Mouse (Mus musculus): ENCODE data around the gene Gm43518. TPM values are rescaled to one million over a fixed set of nuclear protein-coding genes. Genes with fewer than 3 reads are reported as not detected.
A peak's percentile ranks its signal among the peaks of the same experiment; 100 is the strongest.

The Gm43518 gene
- polyA plus RNA-seq, 1 experiment from 2014 or later: 1.0 TPM

DNA sequence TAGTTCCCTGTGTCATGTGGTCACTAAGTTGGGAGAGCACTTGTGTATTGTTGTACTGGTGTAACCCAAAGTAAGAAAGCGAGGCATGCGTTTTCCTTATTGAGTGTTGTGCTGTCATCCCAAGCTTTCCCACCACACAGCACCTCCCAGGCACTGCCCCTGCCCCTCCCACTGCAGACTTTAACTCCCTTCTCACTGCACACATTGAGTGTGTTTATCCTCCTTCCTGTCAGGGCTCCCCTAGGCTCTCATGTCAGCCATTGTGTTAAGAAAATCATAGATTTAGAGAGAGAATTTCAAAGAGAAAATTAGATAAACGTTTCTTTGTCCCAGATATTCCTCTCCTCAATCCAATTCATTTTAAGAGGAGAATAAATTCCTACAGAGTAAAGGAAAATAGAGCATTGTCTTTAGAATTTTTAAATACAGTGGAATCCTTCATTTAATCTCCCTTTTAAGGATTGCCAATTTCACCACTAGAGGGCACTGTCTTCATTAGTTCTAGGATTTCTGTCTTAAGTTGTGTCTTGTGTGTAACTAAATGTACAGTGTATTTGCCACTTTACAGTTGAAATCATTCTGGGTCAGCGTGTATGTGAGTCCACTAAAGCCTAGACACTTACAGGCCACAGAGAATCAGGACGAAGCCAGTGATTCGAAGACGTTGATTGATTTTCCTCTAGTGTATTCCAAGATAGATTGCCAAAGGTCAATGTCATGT, 20.0 kb downstream of the Gm43518 start:
- Histone ChIP-seq H3K4me2 (ENCODE audit: low read length) (no peak overlapping the region), H3K9me3 (replicated peaks; ENCODE audit: low read length) (no peaks in the 10 kb centered on the region), H3K27me3 (ENCODE audit: insufficient read depth, low read length) (no peaks in the 10 kb centered on the region), H3K36me3 (ENCODE audit: insufficient read depth, low read length) (no peaks in the 10 kb centered on the region), H3K4me1 (replicated peaks; ENCODE audit: insufficient read depth, low read length) (no peaks in the 10 kb centered on the region), H3K27ac (no peak overlapping the region), H3K9ac (ENCODE audit: low read depth, low read length) (no peak overlapping the region), H3K4me3 (replicated peaks; ENCODE audit: low read depth, low read length) (no peak overlapping the region)
- peak; percentile 86 for DNase-seq (ENCODE audit: low spot score)
- WGBS: 48% methylated on average over 7 of the region's 7 CpGs
- no peak for ATAC-seq (replicated peaks; ENCODE audit: low FRiP score, low read depth)
- peak; percentile 94 for TF ChIP-seq CTCF (IDR thresholded peaks at IDR 0.05; ENCODE audit: low read depth)

DNA sequence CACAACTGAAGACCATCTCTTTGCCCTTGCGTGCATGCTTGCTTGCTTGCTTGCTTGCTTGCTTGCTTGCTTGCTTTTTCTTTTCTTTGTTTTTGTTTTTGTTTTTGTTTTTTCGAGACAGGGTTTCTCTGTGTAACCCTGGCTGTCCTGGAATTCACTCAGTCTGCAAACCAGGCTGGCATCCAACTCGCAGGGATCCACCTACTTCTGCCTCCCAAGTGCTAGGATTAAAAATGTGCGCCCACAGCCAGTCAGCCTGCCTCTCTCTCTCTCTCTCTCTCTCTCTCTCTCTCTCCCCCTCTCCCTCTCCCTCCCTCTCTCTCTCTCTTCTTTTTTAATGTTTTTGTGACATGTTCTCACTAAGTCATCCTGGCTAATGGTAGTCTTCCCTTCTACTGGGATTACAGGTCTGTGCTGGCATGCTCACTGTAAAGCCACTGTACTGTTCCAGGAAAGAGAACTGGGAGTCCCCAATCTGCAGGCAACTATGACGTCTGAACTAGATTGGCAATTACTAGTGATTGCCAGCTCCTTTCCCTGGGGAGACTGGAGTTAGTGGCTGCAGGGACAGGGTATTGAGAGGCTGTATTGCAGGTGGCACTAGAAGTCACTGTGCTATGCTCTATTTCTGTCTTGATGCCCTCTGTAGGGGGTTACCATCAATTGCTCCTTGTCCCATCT, 25.3 kb downstream of the Gm43518 start:
- Histone ChIP-seq H3K27ac (no peak overlapping the region), H3K27me3 (ENCODE audit: insufficient read depth, low read length) (no peaks in the 10 kb centered on the region), H3K4me1 (replicated peaks; ENCODE audit: insufficient read depth, low read length) (no peaks in the 10 kb centered on the region), H3K36me3 (ENCODE audit: insufficient read depth, low read length) (no peaks in the 10 kb centered on the region), H3K4me2 (ENCODE audit: low read length) (no peak overlapping the region), H3K4me3 (replicated peaks; ENCODE audit: low read depth, low read length) (no peak overlapping the region), H3K9ac (ENCODE audit: low read depth, low read length) (no peak overlapping the region), H3K9me3 (replicated peaks; ENCODE audit: low read length) (no peaks in the 10 kb centered on the region)
- TF ChIP-seq CTCF (IDR thresholded peaks at IDR 0.05; ENCODE audit: low read depth): no peak
- no peak for ATAC-seq (replicated peaks; ENCODE audit: low FRiP score, low read depth)
- 60% methylated on average over 5 of the region's 5 CpGs for WGBS
- no peak for DNase-seq (ENCODE audit: low spot score)

DNA sequence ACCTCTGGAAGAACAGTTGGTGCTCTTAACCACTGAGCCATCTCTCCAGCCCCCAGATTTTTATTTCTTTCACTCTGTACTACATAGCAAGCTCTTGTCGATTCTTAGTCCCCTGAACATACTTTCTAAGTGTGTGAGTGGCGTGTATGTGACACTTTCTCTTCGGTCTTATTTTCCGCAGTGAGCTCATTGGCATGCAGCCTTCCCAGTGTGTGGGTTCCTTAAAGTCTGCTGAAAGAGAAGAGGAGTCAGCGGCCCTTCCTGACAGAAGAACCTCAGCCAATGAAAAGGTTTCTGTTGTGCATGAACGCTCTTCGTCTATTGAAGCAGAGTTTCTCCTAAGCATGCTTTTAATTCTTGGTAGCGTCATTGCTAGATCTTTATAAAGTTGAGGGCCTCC, 30.0 kb downstream of the Gm43518 start:
- DNase-seq (ENCODE audit: low spot score) (no peak), ATAC-seq (replicated peaks; ENCODE audit: low FRiP score, low read depth) (no peak)
- Histone ChIP-seq H3K9me3 (replicated peaks; ENCODE audit: low read length) (no peaks in the 10 kb centered on the region), H3K36me3 (ENCODE audit: insufficient read depth, low read length) (no peaks in the 10 kb centered on the region), H3K9ac (ENCODE audit: low read depth, low read length) (no peak overlapping the region), H3K27me3 (ENCODE audit: insufficient read depth, low read length) (no peaks in the 10 kb centered on the region), H3K27ac (no peak overlapping the region), H3K4me3 (replicated peaks; ENCODE audit: low read depth, low read length) (no peak overlapping the region), H3K4me2 (ENCODE audit: low read length) (no peak overlapping the region), H3K4me1 (replicated peaks; ENCODE audit: insufficient read depth, low read length) (no peaks in the 10 kb centered on the region)
- no peak for TF ChIP-seq CTCF (IDR thresholded peaks at IDR 0.05; ENCODE audit: low read depth)
- 90% methylated on average over 8 of the region's 8 CpGs for WGBS

DNA sequence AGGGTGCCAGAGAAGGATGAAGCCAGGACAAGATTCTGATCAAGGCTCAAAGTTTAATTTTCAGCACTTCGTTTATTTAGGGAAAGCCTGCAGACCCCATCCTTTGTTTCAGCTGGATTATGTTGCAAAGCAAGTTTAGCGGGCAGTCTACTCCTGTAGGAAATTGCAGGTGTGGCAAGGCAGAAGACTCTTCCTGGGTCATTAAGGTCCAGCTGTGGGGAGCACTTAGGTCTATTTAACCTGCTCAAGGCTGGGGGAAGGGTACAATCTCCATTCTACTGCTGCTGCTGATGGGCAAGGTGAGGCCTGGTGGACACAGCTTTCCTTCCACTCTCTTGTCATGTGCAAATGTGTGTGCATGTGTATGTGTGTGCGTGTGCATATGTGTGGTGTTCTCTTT, 31.8 kb downstream of the Gm43518 start:
- H3K27ac ChIP-seq: no peak overlapping the region
- H3K9ac ChIP-seq (ENCODE audit: low read depth, low read length): no peak overlapping the region
- no peak overlapping the region for H3K4me2 ChIP-seq (ENCODE audit: low read length)
- 64% methylated on average over 3 of the region's 3 CpGs for whole genome bisulfite sequencing
- H3K4me1 ChIP-seq (replicated peaks; ENCODE audit: insufficient read depth, low read length): no peaks in the 10 kb centered on the region
- no peak for TF ChIP-seq CTCF (IDR thresholded peaks at IDR 0.05; ENCODE audit: low read depth)
- H3K36me3 ChIP-seq (ENCODE audit: insufficient read depth, low read length): no peaks in the 10 kb centered on the region
- no peak overlapping the region for H3K4me3 ChIP-seq (replicated peaks; ENCODE audit: low read depth, low read length)
- ATAC-seq (replicated peaks; ENCODE audit: low FRiP score, low read depth): no peak
- no peaks in the 10 kb centered on the region for H3K9me3 ChIP-seq (replicated peaks; ENCODE audit: low read length)
- H3K27me3 ChIP-seq (ENCODE audit: insufficient read depth, low read length): no peaks in the 10 kb centered on the region
- no peak for DNase-seq (ENCODE audit: low spot score)

DNA sequence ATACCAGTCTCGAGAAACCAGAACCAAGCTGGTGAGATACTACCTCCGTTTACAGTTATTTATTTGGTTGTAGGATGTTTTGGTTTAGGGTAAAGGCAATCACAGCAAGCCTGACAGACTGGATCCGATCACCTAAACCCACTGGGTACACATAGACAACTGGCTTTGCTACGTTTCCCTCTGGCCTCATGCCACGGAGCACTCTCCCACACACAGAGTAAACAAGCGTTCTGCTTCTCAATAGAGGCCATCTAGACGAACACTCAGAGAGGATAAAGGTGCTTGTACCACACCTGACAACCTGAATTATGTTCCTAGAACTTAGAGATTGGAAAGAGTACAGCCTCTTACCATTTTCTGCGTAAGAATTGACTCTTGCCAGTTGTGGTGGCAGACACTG, 32.9 kb downstream of the Gm43518 start:
- no peaks in the 10 kb centered on the region for H3K36me3 ChIP-seq (ENCODE audit: insufficient read depth, low read length)
- ATAC-seq (replicated peaks; ENCODE audit: low FRiP score, low read depth) (no peak), DNase-seq (ENCODE audit: low spot score) (no peak)
- TF ChIP-seq CTCF (IDR thresholded peaks at IDR 0.05; ENCODE audit: low read depth): no peak
- no peak overlapping the region for H3K4me2 ChIP-seq (ENCODE audit: low read length)
- no peak overlapping the region for H3K27ac ChIP-seq
- H3K27me3 ChIP-seq (ENCODE audit: insufficient read depth, low read length): no peaks in the 10 kb centered on the region
- 63% methylated on average over 8 of the region's 8 CpGs for WGBS
- H3K4me3 ChIP-seq (replicated peaks; ENCODE audit: low read depth, low read length): no peak overlapping the region
- no peaks in the 10 kb centered on the region for H3K9me3 ChIP-seq (replicated peaks; ENCODE audit: low read length)
- no peak overlapping the region for H3K9ac ChIP-seq (ENCODE audit: low read depth, low read length)
- no peaks in the 10 kb centered on the region for H3K4me1 ChIP-seq (replicated peaks; ENCODE audit: insufficient read depth, low read length)

DNA sequence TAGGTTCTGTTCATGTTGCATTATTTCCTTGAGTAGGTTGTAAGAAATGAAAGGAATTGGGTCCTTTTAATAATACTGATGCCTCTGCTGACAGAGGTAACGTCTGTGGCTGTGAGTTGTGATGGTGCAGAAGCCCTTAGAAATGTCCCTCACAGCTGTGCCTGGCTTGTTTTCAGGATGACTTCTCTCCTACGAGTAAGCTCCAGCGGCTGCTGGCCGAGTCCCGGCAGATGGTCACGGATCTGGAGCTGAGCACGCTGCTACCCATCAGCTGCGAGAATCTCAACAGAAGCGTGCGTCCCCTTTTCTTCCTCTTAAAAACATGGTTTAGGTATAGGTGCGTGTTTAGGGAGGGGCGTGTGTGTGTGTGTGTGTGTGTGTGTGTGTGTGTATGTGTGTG, 33.8 kb downstream of the Gm43518 start:
- no peaks in the 10 kb centered on the region for H3K4me1 ChIP-seq (replicated peaks; ENCODE audit: insufficient read depth, low read length)
- ATAC-seq (replicated peaks; ENCODE audit: low FRiP score, low read depth) (no peak), DNase-seq (ENCODE audit: low spot score) (no peak)
- H3K4me2 ChIP-seq (ENCODE audit: low read length): no peak overlapping the region
- no peaks in the 10 kb centered on the region for H3K36me3 ChIP-seq (ENCODE audit: insufficient read depth, low read length)
- no peak for TF ChIP-seq CTCF (IDR thresholded peaks at IDR 0.05; ENCODE audit: low read depth)
- no peaks in the 10 kb centered on the region for H3K27me3 ChIP-seq (ENCODE audit: insufficient read depth, low read length)
- WGBS: 78% methylated on average over 12 of the region's 12 CpGs
- no peak overlapping the region for H3K4me3 ChIP-seq (replicated peaks; ENCODE audit: low read depth, low read length)
- no peak overlapping the region for H3K27ac ChIP-seq
- no peaks in the 10 kb centered on the region for H3K9me3 ChIP-seq (replicated peaks; ENCODE audit: low read length)
- no peak overlapping the region for H3K9ac ChIP-seq (ENCODE audit: low read depth, low read length)
